Mouse (Mus musculus) megakaryocyte, embryonic 14.5 days (primary cell): ENCODE data around the gene Sh2b3. TPM values are rescaled to one million over a fixed set of nuclear protein-coding genes. Genes with fewer than 3 reads are reported as not detected.
"Not testable (repeated sequence)": the region's sequence is repeated elsewhere in the genome, so short reads cannot be mapped to it uniquely, and the experiment has no call there.

Source experiments
- H3K27me3 ChIP-seq: replicated peaks from 2 replicates; pipeline ENCODE3; 2012; ENCODE audit warnings: inconsistent platforms
- H3K36me3 ChIP-seq: replicated peaks from 2 replicates; pipeline ENCODE3; 2012; ENCODE audit warnings: low read length, inconsistent platforms, mixed read lengths
- H3K4me1 ChIP-seq: 2 replicates; pipeline ENCODE4 v1.6.1; 2012; ENCODE audit warnings: inconsistent platforms
- H3K4me3 ChIP-seq: replicated peaks from 2 replicates; pipeline ENCODE3; 2012; ENCODE audit warnings: moderate library complexity, mild to moderate bottlenecking, inconsistent platforms
- H3K9me3 ChIP-seq: 2 replicates; pipeline ENCODE4 v1.6.1; 2012; ENCODE audit warnings: inconsistent platforms
- FLI1 ChIP-seq: IDR thresholded peaks from 2 replicates; pipeline ENCODE4 v1.6.1; 2012; ENCODE audit warnings: low read length, inconsistent platforms, mixed read lengths
- GATA1 ChIP-seq: IDR thresholded peaks from 3 replicates; pipeline ENCODE4 v1.6.1; 2012; ENCODE audit warnings: mixed read lengths, low read length, inconsistent platforms, borderline replicate concordance
- polyA plus RNA-seq: library from polyadenylated mRNA; stranded (reverse); fragments of >175 nt; gene quantifications from 2 replicates; pipeline ENCODE4 v1.2.3, GENCODE M21; 2012; ENCODE audit warnings: low replicate concordance; ENCODE audit not compliant: insufficient read depth

The Sh2b3 gene
- polyA plus RNA-seq, 1 experiment = 156 TPM

- peaks cover 73% of the 10 kb centered on the region for H3K27me3 ChIP-seq
- H3K4me1 ChIP-seq = peaks cover 7% of the 10 kb centered on the region; the same call in 1 of the 2 replicates
- no peaks in the 10 kb centered on the region for H3K36me3 ChIP-seq
- TF ChIP-seq GATA1 (no peak), FLI1 (no peak)
- no peaks in the 10 kb centered on the region for H3K9me3 ChIP-seq
- no peak overlapping the region for H3K4me3 ChIP-seq
Measured at GRCm38 (mm10) chr5:121864330-121864729, 26.9 kb upstream of the Sh2b3 start.

DNA sequence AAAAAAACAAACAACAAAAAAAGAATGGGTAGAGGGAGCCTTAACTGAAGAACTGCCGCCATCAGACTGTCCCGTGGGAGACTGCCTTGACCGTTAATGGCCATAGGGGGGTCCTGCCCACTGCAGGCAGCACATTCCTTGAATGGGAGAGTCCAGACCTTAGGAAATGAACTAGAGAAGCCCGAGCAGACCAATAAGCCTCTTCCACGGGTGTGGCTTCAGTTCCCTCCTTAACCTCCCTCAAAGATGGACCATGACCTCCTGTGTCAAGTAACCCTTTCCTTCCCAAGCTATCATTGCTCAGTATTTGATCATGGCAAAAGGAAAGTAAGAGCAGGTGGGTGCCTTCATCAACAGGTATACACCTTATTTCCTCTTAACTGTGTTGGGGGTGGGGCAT lies 24.5 kb upstream of the Sh2b3 start:
- H3K27me3 ChIP-seq = peaks cover 59% of the 10 kb centered on the region

GRCm38 (mm10) chr5:121858427-121858826 lies 21.0 kb upstream of the Sh2b3 start:
- H3K36me3 ChIP-seq = peaks cover 10% of the 10 kb centered on the region
- H3K4me3 ChIP-seq = no peak overlapping the region
- TF ChIP-seq FLI1 (no peak), GATA1 (no peak)
- no peaks in the 10 kb centered on the region for H3K9me3 ChIP-seq
- peaks cover 4% of the 10 kb centered on the region; the same call in 1 of the 2 replicates for H3K4me1 ChIP-seq
- peaks cover 53% of the 10 kb centered on the region for H3K27me3 ChIP-seq

More for the DNA sequence above, 24.5 kb upstream of the Sh2b3 start:
- no peaks in the 10 kb centered on the region for H3K36me3 ChIP-seq
- H3K4me1 ChIP-seq = peaks cover 7% of the 10 kb centered on the region; the same call in 1 of the 2 replicates
- H3K9me3 ChIP-seq = no peaks in the 10 kb centered on the region
- no peak overlapping the region for H3K4me3 ChIP-seq
- TF ChIP-seq FLI1 (no peak), GATA1 (no peak)

DNA sequence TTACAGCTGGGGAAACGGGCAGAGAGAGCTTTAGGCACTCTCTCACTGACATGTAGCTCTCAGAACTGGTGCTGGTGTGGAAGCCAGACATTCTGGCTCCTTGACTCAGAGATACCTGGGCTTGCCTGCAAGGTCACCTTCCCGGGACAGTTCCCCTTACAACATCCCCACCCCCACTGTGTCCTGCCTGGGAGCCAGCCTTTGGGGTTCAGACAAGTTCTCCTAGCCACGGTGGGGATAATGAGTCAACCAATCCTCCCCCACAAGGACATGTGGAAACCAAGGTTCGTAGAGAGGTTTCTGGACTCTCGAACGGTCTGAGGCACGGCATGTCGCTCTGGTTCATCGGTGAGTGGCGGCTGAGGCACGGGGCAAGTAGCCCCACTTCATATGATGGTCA lies 19.3 kb upstream of the Sh2b3 start:
- TF ChIP-seq FLI1 = no peak
- TF ChIP-seq GATA1 = no peak
- Histone ChIP-seq H3K27me3 (peaks cover 44% of the 10 kb centered on the region), H3K9me3 (no peaks in the 10 kb centered on the region), H3K4me1 (peaks cover 12% of the 10 kb centered on the region), H3K4me3 (no peak overlapping the region), H3K36me3 (peaks cover 27% of the 10 kb centered on the region)

GRCm38 (mm10) chr5:121854768-121855167 lies 17.3 kb upstream of the Sh2b3 start:
- TF ChIP-seq GATA1 (no peak), FLI1 (no peak)
- Histone ChIP-seq H3K4me3 (no peak overlapping the region), H3K9me3 (no peaks in the 10 kb centered on the region), H3K4me1 (peaks cover 28% of the 10 kb centered on the region), H3K36me3 (peaks cover 38% of the 10 kb centered on the region), H3K27me3 (peaks cover 30% of the 10 kb centered on the region)

- peaks cover 32% of the 10 kb centered on the region for H3K4me1 ChIP-seq
- H3K36me3 ChIP-seq = peaks cover 38% of the 10 kb centered on the region
- peaks cover 24% of the 10 kb centered on the region for H3K27me3 ChIP-seq
- TF ChIP-seq FLI1 = no peak
- no peak for TF ChIP-seq GATA1
- no peak overlapping the region for H3K4me3 ChIP-seq
- no peaks in the 10 kb centered on the region for H3K9me3 ChIP-seq
Measured at GRCm38 (mm10) chr5:121853368-121854051, 16.1 kb upstream of the Sh2b3 start.

DNA sequence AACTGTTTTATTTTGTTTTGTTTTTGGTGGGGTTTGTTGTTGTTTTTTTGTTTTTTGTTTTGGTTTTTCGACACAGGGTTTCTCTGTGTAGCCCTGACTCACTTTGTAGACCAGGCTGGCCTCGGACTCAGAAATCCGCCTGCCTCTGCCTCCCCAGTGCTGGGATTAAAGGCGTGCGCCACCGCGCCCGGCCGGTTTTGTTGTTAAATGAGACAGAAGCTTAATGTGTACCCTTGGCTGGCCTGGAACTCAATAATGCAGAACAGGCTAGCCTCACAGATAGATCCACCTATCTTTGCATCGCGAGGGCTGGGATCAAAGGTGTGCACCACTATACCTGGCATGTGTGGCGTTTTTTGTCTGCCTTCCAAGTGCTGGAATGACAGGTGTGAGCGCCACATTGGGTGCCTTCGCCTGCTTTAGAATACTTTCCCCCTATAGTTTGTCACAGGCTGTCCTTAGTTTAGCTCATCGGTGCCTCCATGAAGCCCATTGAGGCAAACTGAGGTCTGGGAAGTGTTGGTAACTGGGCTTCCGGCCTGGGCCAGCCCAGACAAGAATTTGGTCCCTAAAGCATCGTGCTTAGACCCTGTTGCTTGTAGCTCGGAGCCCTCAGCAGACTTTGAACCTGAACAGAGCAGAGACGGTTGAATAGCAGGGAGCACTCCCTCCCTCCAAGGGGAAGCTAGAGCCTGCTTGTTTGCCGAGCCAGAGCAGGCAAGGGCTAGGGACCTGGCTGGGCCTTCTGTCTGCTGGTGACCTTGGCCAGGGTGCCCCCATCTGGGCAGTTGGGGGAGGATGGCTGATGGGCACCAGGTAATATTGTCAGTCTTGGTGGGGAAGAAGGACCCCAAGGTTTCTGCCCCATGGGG lies 12.3 kb upstream of the Sh2b3 start:
- H3K36me3 ChIP-seq = peaks cover 38% of the 10 kb centered on the region
- H3K4me3 ChIP-seq = peak overlapping the region; percentile 95
- TF ChIP-seq GATA1 (no peak), FLI1 (no peak)

GRCm38 (mm10) chr5:121848743-121849142 lies 11.3 kb upstream of the Sh2b3 start, which contains the start of gene Pheta1:
Pheta1 (plus strand) TSS chr5:121848984.
- Histone ChIP-seq H3K4me3 (peak within 1 kb of the TSS; percentile 95), H3K9me3 (no peaks in the 10 kb centered on the region), H3K27me3 (peaks cover 7% of the 10 kb centered on the region), H3K36me3 (peaks cover 32% of the 10 kb centered on the region), H3K4me1 (peaks cover 66% of the 10 kb centered on the region)
- TF ChIP-seq FLI1 (no peak), GATA1 (no peak)

More for the DNA sequence above, 12.3 kb upstream of the Sh2b3 start:
- Histone ChIP-seq H3K9me3 (no peaks in the 10 kb centered on the region), H3K27me3 (no peaks in the 10 kb centered on the region), H3K4me1 (peaks cover 58% of the 10 kb centered on the region)

GRCm38 (mm10) chr5:121848035-121848519 lies 10.6 kb upstream of the Sh2b3 start:
- H3K9me3 ChIP-seq = no peaks in the 10 kb centered on the region
- H3K36me3 ChIP-seq = peaks cover 25% of the 10 kb centered on the region
- H3K27me3 ChIP-seq = peaks cover 13% of the 10 kb centered on the region
- TF ChIP-seq FLI1 (no peak), GATA1 (no peak)
- H3K4me3 ChIP-seq = peak overlapping the region; percentile 95
- peaks cover 72% of the 10 kb centered on the region for H3K4me1 ChIP-seq

- Histone ChIP-seq H3K27me3 (peaks cover 17% of the 10 kb centered on the region), H3K4me1 (peaks cover 77% of the 10 kb centered on the region), H3K36me3 (peaks cover 17% of the 10 kb centered on the region), H3K4me3 (peak overlapping the region; percentile 5)
- H3K9me3 ChIP-seq = not testable (repeated sequence)
Measured at GRCm38 (mm10) chr5:121847269-121847668, 9.8 kb upstream of the Sh2b3 start.
